Mouse (Mus musculus) hematopoietic stem cell, adult 5-6 weeks (primary cell): Measurements from ENCODE around the gene Vmn1r177. TPM values are rescaled to one million over a fixed set of nuclear protein-coding genes. Genes with fewer than 3 reads are reported as not detected.
"Not testable (repeated sequence)": the region's sequence is repeated elsewhere in the genome, so short reads cannot be mapped to it uniquely, and the experiment has no call there.

Experiments
- ATAC-seq, 2 experiments: fragments of 125-278 bp in 1 of 2; replicated peaks in 1 of 2; 2 replicates each; pipeline ENCODE4 v1.8.0; 2016 to 2017; ENCODE audit warnings: inconsistent platforms in 2 of 2, mild to moderate bottlenecking in 2 of 2, moderate number of reproducible peaks in 2 of 2, low read depth in 1 of 2, moderate TSS enrichment in 1 of 2; ENCODE audit not compliant: low FRiP score in 2 of 2, poor library complexity in 2 of 2, severe bottlenecking in 2 of 2, insufficient read depth in 1 of 2, low TSS enrichment in 1 of 2
- total RNA-seq: library from RNA; stranded (forward); fragments of 172-1452, 232-1000 nt; gene quantifications from 2 replicates; pipeline ENCODE4 v1.2.3, GENCODE M21; 2017

Gene Vmn1r177
- total RNA-seq, result not detected in 2 replicates

DNA sequence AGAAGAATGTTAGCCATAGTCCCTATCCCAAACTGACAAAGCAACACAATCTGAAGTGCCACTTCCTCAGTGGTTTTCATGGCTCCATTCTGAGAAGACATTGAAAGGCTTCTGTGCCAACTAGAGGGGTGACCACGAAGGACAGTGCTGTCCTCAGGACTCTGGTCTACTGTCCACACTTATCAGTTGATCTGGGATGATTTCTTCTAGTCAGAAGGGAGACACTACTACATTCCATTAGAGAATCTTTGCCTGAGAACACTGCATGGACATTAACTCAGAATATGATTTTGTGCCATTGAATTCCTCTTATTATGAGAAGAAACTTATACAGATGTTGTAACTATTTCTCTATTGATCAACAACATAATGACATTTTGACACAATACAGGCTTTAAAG is at the start of gene Vmn1r177:
Vmn1r177 (minus strand) TSS at position 101 of the 400 bp plus-strand sequence.
- ATAC-seq, result not testable (repeated sequence)

DNA sequence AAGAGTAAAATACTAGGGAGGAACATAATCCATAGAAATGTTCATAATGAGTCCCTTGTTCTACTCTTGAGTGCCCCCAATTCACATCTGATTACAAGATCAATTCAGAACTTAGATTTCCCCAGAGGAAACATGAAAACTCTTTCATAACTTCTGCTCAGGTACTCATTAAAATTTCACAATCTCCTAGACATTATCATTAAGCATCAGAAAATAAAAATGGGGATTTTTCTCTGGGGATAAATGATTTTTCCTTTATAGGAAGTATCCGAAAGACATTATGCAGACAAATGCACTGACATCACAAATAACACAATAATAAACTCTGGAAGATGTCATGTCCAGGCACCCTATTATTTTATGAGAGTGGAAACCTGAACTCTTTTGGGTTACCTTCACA is 25.5 kb upstream of the Vmn1r177 start, which contains the start of gene Vmn1r178:
Vmn1r178 (plus strand) TSS at position 301 of the 400 bp plus-strand sequence.
- ATAC-seq, result no peak

DNA sequence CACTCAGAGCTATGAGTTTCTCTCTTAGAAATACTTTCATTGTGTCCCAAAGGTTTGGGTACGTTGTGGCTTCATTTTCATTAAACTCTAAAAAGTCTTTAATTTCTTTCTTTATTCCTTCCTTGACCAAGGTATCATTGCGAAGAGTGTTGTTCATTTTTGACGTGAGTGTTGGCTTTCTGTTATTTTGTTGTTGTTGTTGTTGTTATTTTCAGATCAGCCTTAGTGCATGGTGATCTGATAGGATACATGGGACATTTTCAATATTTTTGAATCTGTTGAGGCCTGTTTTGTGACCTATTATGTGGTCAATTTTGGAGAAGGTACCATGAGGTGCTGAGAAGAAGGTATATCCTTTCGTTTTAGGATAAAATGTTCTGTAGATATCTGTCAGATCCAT is 10.7 kb upstream of the Vmn1r177 start:
- not testable (repeated sequence) for ATAC-seq

DNA sequence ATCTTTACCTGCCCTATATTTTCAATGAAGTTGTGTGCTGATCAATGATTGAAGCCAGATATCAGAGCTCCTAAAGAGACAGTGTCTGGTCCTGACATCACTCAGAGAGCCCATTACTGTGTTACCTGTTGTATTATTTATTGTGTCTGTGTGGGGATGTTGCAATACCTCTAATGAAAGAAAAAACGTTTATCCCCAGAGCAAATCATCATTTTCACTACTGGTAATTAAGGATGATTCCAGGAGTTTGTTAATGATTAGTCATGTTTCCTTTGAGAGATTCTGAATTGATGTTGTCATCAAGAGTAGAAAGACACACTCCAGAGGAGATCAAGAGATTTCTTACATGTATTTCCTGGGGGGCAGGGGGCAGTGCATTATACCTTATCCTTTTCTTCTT is 29.0 kb downstream of the Vmn1r177 start, which contains the start of gene Vmn1r176:
Vmn1r176 (minus strand) TSS at position 101 of the 400 bp plus-strand sequence.
- not testable (repeated sequence) for ATAC-seq

Other genes with a start within 250 kb of the Vmn1r177 start
- gene Vmn1r171, start 235.7 kb downstream of the Vmn1r177 start, total RNA-seq, result not detected in 2 replicates
- gene Vmn1r172, start 208.1 kb downstream of the Vmn1r177 start, total RNA-seq, result not detected in 2 replicates
- not detected in 2 replicates for gene Vmn1r173, start 165.7 kb downstream of the Vmn1r177 start, total RNA-seq
- not detected in 2 replicates for gene Vmn1r174, start 114.2 kb downstream of the Vmn1r177 start, total RNA-seq
- not detected in 2 replicates for gene Vmn1r175, start 55.8 kb downstream of the Vmn1r177 start, total RNA-seq
- not detected in 2 replicates for gene Vmn1r176, start 29.1 kb downstream of the Vmn1r177 start, total RNA-seq
- not detected in 2 replicates for gene Vmn1r178, start 25.6 kb upstream of the Vmn1r177 start, total RNA-seq
- not detected in 2 replicates for gene Vmn1r179, start 60.5 kb upstream of the Vmn1r177 start, total RNA-seq
- gene Vmn1r180, start 84.2 kb upstream of the Vmn1r177 start, total RNA-seq, result not detected in 2 replicates
- not detected in 2 replicates for gene Vmn1r181, start 108.2 kb upstream of the Vmn1r177 start, total RNA-seq
- not detected in 2 replicates for gene V1rd19, start 135.2 kb upstream of the Vmn1r177 start, total RNA-seq
- not detected in 2 replicates for gene Vmn1r183, start 186.8 kb upstream of the Vmn1r177 start, total RNA-seq
- gene Zfp180, start 215.5 kb upstream of the Vmn1r177 start, total RNA-seq, result 12.1 and 12.9 TPM in 2 replicates
- 0.60 and 1.1 TPM in 2 replicates for gene Zfp112, start 245.9 kb upstream of the Vmn1r177 start, total RNA-seq